Mouse (Mus musculus): ENCODE results near the gene Inhbc.

DNA sequence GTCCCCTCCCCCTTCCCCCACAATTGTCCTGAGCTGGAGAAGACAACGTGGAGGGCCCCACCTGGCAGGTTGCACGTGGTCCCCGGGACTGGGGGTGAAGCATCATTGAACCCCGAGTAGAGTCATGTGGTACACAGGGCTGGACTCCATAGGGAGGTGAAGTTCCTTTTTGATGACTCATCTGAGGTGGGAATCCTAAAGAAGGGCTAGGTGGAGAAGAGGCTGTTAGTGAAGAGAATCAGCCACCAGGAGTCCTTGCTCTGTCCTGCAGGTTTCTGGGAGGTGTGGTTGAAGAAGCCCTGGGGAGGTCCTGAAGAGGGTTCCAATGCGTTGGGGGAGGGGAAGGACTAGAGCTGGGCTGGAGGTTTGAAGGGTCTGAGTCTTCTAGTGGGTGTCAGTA lies 33.3 kb downstream of the Inhbc start:
- TF ChIP-seq CTCF (IDR thresholded peaks at IDR 0.05; ENCODE audit: borderline replicate concordance, extremely low read depth, insufficient read depth, insufficient read length) (no peak), POLR2A (IDR thresholded peaks at IDR 0.05; ENCODE audit: borderline replicate concordance, extremely low read depth, insufficient read depth, insufficient read length, poor library complexity, severe bottlenecking) (no peak)
